Mouse (Mus musculus) testis, adult 2 months (tissue): Measurements from ENCODE around the gene Cacna2d1. TPM values are rescaled to one million over a fixed set of nuclear protein-coding genes. Genes with fewer than 3 reads are reported as not detected.

Experiments used
- H3K27ac ChIP-seq: fragments of 200-500 bp; 2 replicates; pipeline ENCODE4 v1.5.1; 2012; ENCODE audit warnings: low read depth, low read length; ENCODE audit not compliant: control insufficient read depth, insufficient read depth
- H3K27me3 ChIP-seq: fragments of 200-500 bp; 2 replicates; pipeline ENCODE4 v1.6.1; 2012; ENCODE audit warnings: mild to moderate bottlenecking, low read length, moderate library complexity; ENCODE audit not compliant: control insufficient read depth, insufficient read depth
- H3K36me3 ChIP-seq: fragments of 200-500 bp; 2 replicates; pipeline ENCODE4 v1.6.1; 2012; ENCODE audit warnings: mild to moderate bottlenecking, low read length; ENCODE audit not compliant: control insufficient read depth, insufficient read depth
- H3K4me1 ChIP-seq: fragments of 200-500 bp; 2 replicates; pipeline ENCODE4 v1.6.1; 2012; ENCODE audit warnings: low read length; ENCODE audit not compliant: control insufficient read depth, insufficient read depth
- H3K4me3 ChIP-seq: fragments of 200-500 bp; 2 replicates; pipeline ENCODE4 v1.5.1; 2012; ENCODE audit warnings: low read depth, mild to moderate bottlenecking, low read length, moderate library complexity, mixed read lengths; ENCODE audit not compliant: control insufficient read depth
- CTCF ChIP-seq: fragments of 200-500 bp; IDR thresholded peaks from 2 replicates; pipeline ENCODE4 v1.5.1; 2012; ENCODE audit warnings: low read depth, mild to moderate bottlenecking, inconsistent platforms, low read length, moderate library complexity; ENCODE audit not compliant: control insufficient read depth, insufficient read depth, insufficient replicate concordance
- POLR2A ChIP-seq: fragments of 200-500 bp; IDR thresholded peaks from 2 replicates; pipeline ENCODE4 v1.6.1; 2012; ENCODE audit warnings: low read depth, mild to moderate bottlenecking, inconsistent platforms, low read length, moderate library complexity; ENCODE audit not compliant: control insufficient read depth
- polyA plus RNA-seq: library from polyadenylated mRNA; depleted of rRNA; stranded (reverse); fragments of >200 nt; gene quantifications from 2 replicates; pipeline ENCODE4 v1.2.3, GENCODE M21; 2012

The Cacna2d1 gene
- polyA plus RNA-seq, 1 experiment, result 1.5 TPM

- H3K27ac ChIP-seq, result no peak overlapping the region
- TF ChIP-seq POLR2A (no peak), CTCF (no peak)
- no peaks in the 10 kb centered on the region for H3K36me3 ChIP-seq
- no peaks in the 10 kb centered on the region for H3K27me3 ChIP-seq
- H3K4me3 ChIP-seq, result no peak overlapping the region
- H3K4me1 ChIP-seq, result no peaks in the 10 kb centered on the region
Observed at GRCm38 (mm10) chr5:16092540-16092939, 158.0 kb downstream of the Cacna2d1 start.

- H3K4me3 ChIP-seq, result no peak overlapping the region
- H3K36me3 ChIP-seq, result no peaks in the 10 kb centered on the region
- H3K4me1 ChIP-seq, result no peaks in the 10 kb centered on the region
- no peaks in the 10 kb centered on the region for H3K27me3 ChIP-seq
- no peak for TF ChIP-seq POLR2A
- no peak for TF ChIP-seq CTCF
- no peak overlapping the region for H3K27ac ChIP-seq
Observed at GRCm38 (mm10) chr5:16093071-16093693, 158.7 kb downstream of the Cacna2d1 start.

- Histone ChIP-seq H3K4me3 (no peak overlapping the region), H3K4me1 (no peaks in the 10 kb centered on the region), H3K27ac (no peak overlapping the region), H3K36me3 (no peaks in the 10 kb centered on the region), H3K27me3 (no peaks in the 10 kb centered on the region)
- no peak for TF ChIP-seq POLR2A
- TF ChIP-seq CTCF, result no peak
Observed at GRCm38 (mm10) chr5:16095345-16095744, 160.9 kb downstream of the Cacna2d1 start.

GRCm38 (mm10) chr5:16098766-16099165 is 164.3 kb downstream of the Cacna2d1 start:
- no peak overlapping the region for H3K4me3 ChIP-seq
- no peak overlapping the region for H3K27ac ChIP-seq
- H3K4me1 ChIP-seq, result no peaks in the 10 kb centered on the region
- no peaks in the 10 kb centered on the region for H3K36me3 ChIP-seq
- no peaks in the 10 kb centered on the region for H3K27me3 ChIP-seq
- TF ChIP-seq CTCF, result no peak
- TF ChIP-seq POLR2A, result no peak

- no peak overlapping the region for H3K4me3 ChIP-seq
- H3K36me3 ChIP-seq, result no peaks in the 10 kb centered on the region
- H3K27me3 ChIP-seq, result no peaks in the 10 kb centered on the region
- TF ChIP-seq POLR2A (no peak), CTCF (no peak)
- no peaks in the 10 kb centered on the region for H3K4me1 ChIP-seq
- H3K27ac ChIP-seq, result no peak overlapping the region
Observed at GRCm38 (mm10) chr5:16101820-16102219, 167.3 kb downstream of the Cacna2d1 start.

GRCm38 (mm10) chr5:16105701-16106100 is 171.2 kb downstream of the Cacna2d1 start:
- no peaks in the 10 kb centered on the region for H3K4me1 ChIP-seq
- H3K27ac ChIP-seq, result no peak overlapping the region
- H3K4me3 ChIP-seq, result no peak overlapping the region
- no peaks in the 10 kb centered on the region for H3K36me3 ChIP-seq
- no peaks in the 10 kb centered on the region for H3K27me3 ChIP-seq
- TF ChIP-seq CTCF, result no peak
- TF ChIP-seq POLR2A, result no peak

GRCm38 (mm10) chr5:16110643-16111042 is 176.2 kb downstream of the Cacna2d1 start:
- Histone ChIP-seq H3K36me3 (no peaks in the 10 kb centered on the region), H3K27ac (no peak overlapping the region), H3K27me3 (no peaks in the 10 kb centered on the region), H3K4me3 (no peak overlapping the region), H3K4me1 (no peaks in the 10 kb centered on the region)
- no peak for TF ChIP-seq POLR2A
- no peak for TF ChIP-seq CTCF

GRCm38 (mm10) chr5:16113879-16114278 is 179.4 kb downstream of the Cacna2d1 start:
- H3K4me1 ChIP-seq, result no peaks in the 10 kb centered on the region
- H3K27me3 ChIP-seq, result no peaks in the 10 kb centered on the region
- TF ChIP-seq POLR2A (no peak), CTCF (no peak)
- H3K27ac ChIP-seq, result no peak overlapping the region
- no peaks in the 10 kb centered on the region for H3K36me3 ChIP-seq
- no peak overlapping the region for H3K4me3 ChIP-seq
